Mouse (Mus musculus): ENCODE results near the gene Kif21b.

GRCm38 (mm10) chr1:136119571-136120262 is 11.5 kb upstream of the Kif21b start:
- TF ChIP-seq EP300 (IDR thresholded peaks at IDR 0.05) (no peak), CTCF (IDR thresholded peaks at IDR 0.05) (no peak)
